Mouse (Mus musculus) thymus, adult 2 months (tissue): Measurements from ENCODE around the gene Gclm. TPM values are rescaled to one million over a fixed set of nuclear protein-coding genes. Genes with fewer than 3 reads are reported as not detected.
A peak's percentile ranks its signal among the peaks of the same experiment; 100 is the strongest.

Experiments used
- DNase-seq: peaks from one replicate; pipeline ENCODE4 v3.0.0; 2021
- H3K27ac ChIP-seq: fragments of 200-500 bp; 2 replicates; pipeline ENCODE4 v1.5.1; 2012; ENCODE audit warnings: low read length, control low read depth; ENCODE audit not compliant: control insufficient read depth, insufficient read depth
- H3K27me3 ChIP-seq: fragments of 200-500 bp; 2 replicates; pipeline ENCODE4 v1.6.1; 2012; ENCODE audit warnings: mild to moderate bottlenecking, low read length, moderate library complexity, mixed read lengths; ENCODE audit not compliant: control insufficient read depth, insufficient read depth
- H3K36me3 ChIP-seq: fragments of 200-500 bp; 2 replicates; pipeline ENCODE4 v1.6.1; 2012; ENCODE audit warnings: mild to moderate bottlenecking, low read length, moderate library complexity; ENCODE audit not compliant: control insufficient read depth, insufficient read depth
- H3K4me1 ChIP-seq: fragments of 200-500 bp; replicated peaks from 2 replicates; pipeline ENCODE4 v1.6.1; 2012; ENCODE audit warnings: low read length; ENCODE audit not compliant: control insufficient read depth, insufficient read depth
- H3K4me3 ChIP-seq: fragments of 200-500 bp; 2 replicates; pipeline ENCODE4 v1.5.1; 2012; ENCODE audit warnings: mild to moderate bottlenecking, low read length, control low read depth, moderate library complexity; ENCODE audit not compliant: control insufficient read depth, insufficient read depth
- CTCF ChIP-seq: fragments of 200-500 bp; IDR thresholded peaks from 2 replicates; pipeline ENCODE4 v1.5.1; 2012; ENCODE audit warnings: mild to moderate bottlenecking, control low read depth, low read length, moderate library complexity, borderline replicate concordance; ENCODE audit not compliant: control insufficient read depth, poor library complexity, insufficient read depth; ENCODE audit errors: extremely low read depth
- POLR2A ChIP-seq: fragments of 200-500 bp; IDR thresholded peaks from 2 replicates; pipeline ENCODE4 v1.6.1; 2012; ENCODE audit warnings: mild to moderate bottlenecking, low read length, control low read depth, moderate library complexity; ENCODE audit not compliant: control insufficient read depth, poor library complexity, insufficient read depth; ENCODE audit errors: extremely low read depth
- WGBS: fragments of 180-500 bp; shearing (Covaris S2); methylation state at CpG from one replicate; pipeline ENCODE4 v1.1.7; 2018; 5-methylcytosine and 5-hydroxymethylcytosine counted together
- polyA plus RNA-seq: library from polyadenylated mRNA; depleted of rRNA; stranded (reverse); fragments of >200 nt; gene quantifications from 2 replicates; pipeline ENCODE4 v1.2.3, GENCODE M21; 2012

Gene Gclm
- polyA plus RNA-seq, 1 experiment: 32.5 TPM

GRCm38 (mm10) chr3:122242876-122243275 lies 2.5 kb upstream of the Gclm start:
- no peak for DNase-seq
- H3K4me1 ChIP-seq: peaks cover 7% of the 10 kb centered on the region; the same call in 1 of the 2 replicates
- no peak overlapping the region for H3K4me3 ChIP-seq
- H3K27me3 ChIP-seq: no peaks in the 10 kb centered on the region
- WGBS: 76% methylated on average over 6 of the region's 6 CpGs
- no peaks in the 10 kb centered on the region for H3K36me3 ChIP-seq
- TF ChIP-seq POLR2A (no peak), CTCF (no peak)
- no peak overlapping the region for H3K27ac ChIP-seq

GRCm38 (mm10) chr3:122243416-122244167 lies 1.8 kb upstream of the Gclm start:
- Histone ChIP-seq H3K36me3 (no peaks in the 10 kb centered on the region), H3K4me1 (peaks cover 7% of the 10 kb centered on the region; the same call in 1 of the 2 replicates), H3K27ac (no peak overlapping the region), H3K27me3 (no peaks in the 10 kb centered on the region), H3K4me3 (no peak overlapping the region)
- TF ChIP-seq CTCF: no peak
- TF ChIP-seq POLR2A: no peak
- no peak for DNase-seq
- 65% methylated on average over 14 of the region's 14 CpGs for WGBS

- H3K27me3 ChIP-seq: no peaks in the 10 kb centered on the region
- H3K36me3 ChIP-seq: no peaks in the 10 kb centered on the region
- DNase-seq: no peak
- H3K27ac ChIP-seq: no peak overlapping the region
- WGBS: 49% methylated on average over 6 of the region's 6 CpGs
- TF ChIP-seq CTCF: no peak
- no peak for TF ChIP-seq POLR2A
- no peak overlapping the region for H3K4me3 ChIP-seq
- peaks cover 7% of the 10 kb centered on the region; the same call in 1 of the 2 replicates for H3K4me1 ChIP-seq
Observed at GRCm38 (mm10) chr3:122244759-122245158, 598 bp upstream of the Gclm start.

- no peaks in the 10 kb centered on the region for H3K27me3 ChIP-seq
- TF ChIP-seq POLR2A: no peak
- peak; percentile 62; the same call in 1 of the 2 replicates for TF ChIP-seq CTCF
- peak; percentile 52 for DNase-seq
- peak overlapping the region; percentile 74 for H3K4me3 ChIP-seq
- WGBS: under 1% methylated on average over 47 of the region's 50 CpGs
- no peak overlapping the region for H3K27ac ChIP-seq
- H3K4me1 ChIP-seq: peaks cover 7% of the 10 kb centered on the region; the same call in 1 of the 2 replicates
- H3K36me3 ChIP-seq: no peaks in the 10 kb centered on the region
Observed at GRCm38 (mm10) chr3:122245878-122246332, 548 bp downstream of the Gclm start.

- H3K27me3 ChIP-seq: no peaks in the 10 kb centered on the region
- DNase-seq: no peak
- H3K27ac ChIP-seq: no peak overlapping the region
- H3K4me3 ChIP-seq: peak overlapping the region; percentile 74
- no peak for TF ChIP-seq POLR2A
- no peak for TF ChIP-seq CTCF
- no peaks in the 10 kb centered on the region for H3K36me3 ChIP-seq
- 55% methylated on average over 6 of the region's 6 CpGs for WGBS
- H3K4me1 ChIP-seq: peaks cover 7% of the 10 kb centered on the region; the same call in 1 of the 2 replicates
Observed at GRCm38 (mm10) chr3:122246406-122246805, 1.0 kb downstream of the Gclm start.

- DNase-seq: no peak
- WGBS: 88% methylated on average over 12 of the region's 12 CpGs
- Histone ChIP-seq H3K27me3 (no peaks in the 10 kb centered on the region), H3K36me3 (no peaks in the 10 kb centered on the region), H3K4me1 (peaks cover 7% of the 10 kb centered on the region; the same call in 1 of the 2 replicates), H3K27ac (no peak overlapping the region), H3K4me3 (no peak overlapping the region)
- TF ChIP-seq CTCF (no peak), POLR2A (no peak)
Observed at GRCm38 (mm10) chr3:122246986-122247767, 1.8 kb downstream of the Gclm start.
